Mouse (Mus musculus) intestine, embryonic 16.5 days (tissue): ENCODE measurements around the gene Slc38a10. TPM values are rescaled to one million over a fixed set of nuclear protein-coding genes. Genes with fewer than 3 reads are reported as not detected.

ENCODE experiments used
- ATAC-seq: fragments of 200-750 bp; cut with Nextera tagmentation; 2 replicates; pipeline ENCODE4 v1.8.0; 2017; ENCODE audit warnings: moderate TSS enrichment, moderate library complexity
- H3K27ac ChIP-seq: fragments of 300-500 bp; sonication (generic); 2 replicates; pipeline ENCODE4 v1.5.1; 2014; ENCODE audit warnings: mild to moderate bottlenecking, low read length
- H3K27me3 ChIP-seq: fragments of 300-500 bp; sonication (generic); replicated peaks from 2 replicates; pipeline ENCODE4 v1.6.1; 2014; ENCODE audit warnings: low read length, control low read depth, mixed read lengths; ENCODE audit not compliant: control insufficient read depth, insufficient read depth
- H3K36me3 ChIP-seq: fragments of 300-500 bp; sonication (generic); 2 replicates; pipeline ENCODE4 v1.6.1; 2014; ENCODE audit warnings: low read length, control low read depth; ENCODE audit not compliant: control insufficient read depth, insufficient read depth
- H3K4me1 ChIP-seq: fragments of 300-500 bp; sonication (generic); 2 replicates; pipeline ENCODE4 v1.6.1; 2014; ENCODE audit warnings: low read length, control low read depth, mixed read lengths; ENCODE audit not compliant: control insufficient read depth, insufficient read depth
- H3K4me2 ChIP-seq: fragments of 300-500 bp; sonication (generic); 2 replicates; pipeline ENCODE4 v1.6.1; 2014; ENCODE audit warnings: low read depth, low read length, control low read depth
- H3K4me3 ChIP-seq: fragments of 300-500 bp; sonication (generic); 2 replicates; pipeline ENCODE4 v1.5.1; 2014; ENCODE audit warnings: mild to moderate bottlenecking, low read length
- H3K9ac ChIP-seq: fragments of 300-500 bp; sonication (generic); 2 replicates; pipeline ENCODE4 v1.6.1; 2014; ENCODE audit warnings: low read depth, low read length
- H3K9me3 ChIP-seq: fragments of 300-500 bp; sonication (generic); 2 replicates; pipeline ENCODE4 v1.6.1; 2016; ENCODE audit warnings: low read length, control low read depth; ENCODE audit not compliant: control insufficient read depth
- WGBS: fragments of 180-500 bp; shearing (Covaris S2); extraction: QIAGEN DNeasy Blood & Tissue Kit; methylation state at CpG from one replicate; pipeline ENCODE4 v1.1.7; 2014; 5-methylcytosine and 5-hydroxymethylcytosine counted together
- microRNA-seq: library from miRNA; unstranded; fragments of <30 nt; microRNA quantifications from one replicate; pipeline ENCODE4, GENCODE M21; 2016
- polyA plus RNA-seq: library from polyadenylated mRNA; unstranded; fragments of >200 nt; fragmentation: Nextera tagmentation; extraction: Ambion mirVana; gene quantifications from 2 replicates; pipeline ENCODE4 v1.2.1, GENCODE M21; 2015

Gene Slc38a10
- polyA plus RNA-seq, 1 experiment from 2014 or later, result 84.6 TPM

GRCm38 (mm10) chr11:120060634-120061033 is 90.5 kb downstream of the Slc38a10 start:
- H3K27me3 ChIP-seq, result no peaks in the 10 kb centered on the region
- 0 out of 2 replicates have a peak overlapping the region, but pooled peaks have one; percentile 14 for H3K9ac ChIP-seq
- peaks cover 14% of the 10 kb centered on the region for H3K4me1 ChIP-seq
- no peak overlapping the region for H3K4me2 ChIP-seq
- no peaks in the 10 kb centered on the region for H3K36me3 ChIP-seq
- 0 out of 2 replicates have a peak, but pooled peaks have one; percentile 26 for ATAC-seq
- peak overlapping the region; percentile 6; the same call in 1 of the 2 replicates for H3K27ac ChIP-seq
- H3K9me3 ChIP-seq, result no peaks in the 10 kb centered on the region
- WGBS, result 74% methylated on average over 8 of the region's 8 CpGs
- H3K4me3 ChIP-seq, result no peak overlapping the region

- ATAC-seq, result no peak
- 84% methylated on average over 12 of the region's 12 CpGs for WGBS
- H3K4me1 ChIP-seq, result peaks cover 25% of the 10 kb centered on the region
- no peaks in the 10 kb centered on the region for H3K27me3 ChIP-seq
- no peaks in the 10 kb centered on the region for H3K36me3 ChIP-seq
- no peak overlapping the region for H3K27ac ChIP-seq
- H3K4me3 ChIP-seq, result no peak overlapping the region
- no peak overlapping the region for H3K9ac ChIP-seq
- H3K9me3 ChIP-seq, result no peaks in the 10 kb centered on the region
- no peak overlapping the region for H3K4me2 ChIP-seq
Measured at GRCm38 (mm10) chr11:120055953-120056732, 95.0 kb downstream of the Slc38a10 start.

Small RNA genes lying within 50 kb of the gene (microRNA-seq; reads per million reads assigned to microRNA genes)
- not detected for gene Gm25948

Other genes starting within 250 kb of the Slc38a10 start
- 92.2 and 94.3 TPM in 2 replicates for gene Chmp6, start 237.9 kb downstream of the Slc38a10 start, polyA plus RNA-seq
- 10.1 and 11.8 TPM in 2 replicates for gene Baiap2, start 208.6 kb downstream of the Slc38a10 start, polyA plus RNA-seq
- gene Aatk, start 104.2 kb downstream of the Slc38a10 start, polyA plus RNA-seq, result 1.7 and 2.3 TPM in 2 replicates
- gene Cep131, start 64.5 kb downstream of the Slc38a10 start, polyA plus RNA-seq, result 12.0 and 12.2 TPM in 2 replicates
- gene Tepsin, start 52.6 kb downstream of the Slc38a10 start, polyA plus RNA-seq, result 21.1 and 22.5 TPM in 2 replicates
- gene Ndufaf8, start 52.4 kb downstream of the Slc38a10 start, polyA plus RNA-seq, result 113 and 119 TPM in 2 replicates
- gene Bahcc1, start 81.6 kb upstream of the Slc38a10 start, polyA plus RNA-seq, result 4.9 and 5.7 TPM in 2 replicates
- gene Actg1, start 197.2 kb upstream of the Slc38a10 start, polyA plus RNA-seq, result 2,886 and 2,944 TPM in 2 replicates
- 0.55 TPM in 1 of 2 replicates, not detected in the other for gene Fscn2, start 210.2 kb upstream of the Slc38a10 start, polyA plus RNA-seq
- gene Faap100, start 227.4 kb upstream of the Slc38a10 start, polyA plus RNA-seq, result 26.6 and 28.6 TPM in 2 replicates